Mouse (Mus musculus) olfactory bulb, adult 2 months (tissue): ENCODE measurements around the gene Brms1.

Source experiments
- CTCF ChIP-seq: fragments of 200-500 bp; IDR thresholded peaks from 2 replicates; pipeline ENCODE4 v1.5.1; 2012; ENCODE audit warnings: low read depth, mild to moderate bottlenecking, low read length, moderate library complexity; ENCODE audit not compliant: insufficient read depth
- POLR2A ChIP-seq: fragments of 200-500 bp; IDR thresholded peaks from 2 replicates; pipeline ENCODE4 v1.6.1; 2012; ENCODE audit warnings: mild to moderate bottlenecking, low read depth, low read length, moderate library complexity; ENCODE audit not compliant: insufficient read depth

- no peak for TF ChIP-seq CTCF
- TF ChIP-seq POLR2A = no peak
These were observed 38.1 kb downstream of the Brms1 start for GRCm38 (mm10) chr19:5079279-5079678.
